Mouse (Mus musculus) left cerebral cortex, adult 8-10 months (tissue): ENCODE measurements at regions not wholly inside any gene's neighbourhood (a gene's known extent, or its start where the extent isn't known, plus 50 kb on each side); places are given as distances from the start of the nearest gene placed in this dataset.

Experiments used
- DNase-seq, 2 experiments: peaks; one replicate each; pipeline ENCODE4 v3.0.0; 2022; ENCODE audit warnings: low spot score in 2 of 2

DNA sequence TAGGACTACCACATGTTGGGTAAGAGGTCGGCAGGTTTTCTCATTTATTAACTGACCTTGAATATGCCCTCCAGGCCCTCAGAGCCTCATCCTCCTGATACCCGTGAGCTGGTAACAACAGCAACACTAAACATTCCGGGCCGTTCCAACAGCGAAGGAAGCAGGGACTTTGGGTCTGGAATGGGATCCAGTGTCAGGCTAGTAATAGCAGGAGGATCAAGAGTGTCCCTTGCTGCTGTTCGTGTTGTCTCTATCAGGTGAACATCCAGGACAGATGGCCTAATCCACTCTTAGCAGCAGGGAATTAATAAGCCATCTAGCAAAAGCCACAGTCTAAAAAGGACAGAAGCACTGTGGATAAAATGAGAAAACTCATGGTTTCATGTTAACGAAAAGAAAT lies 106.7 kb downstream of the Cpeb2 start:
- no peak for DNase-seq

DNA sequence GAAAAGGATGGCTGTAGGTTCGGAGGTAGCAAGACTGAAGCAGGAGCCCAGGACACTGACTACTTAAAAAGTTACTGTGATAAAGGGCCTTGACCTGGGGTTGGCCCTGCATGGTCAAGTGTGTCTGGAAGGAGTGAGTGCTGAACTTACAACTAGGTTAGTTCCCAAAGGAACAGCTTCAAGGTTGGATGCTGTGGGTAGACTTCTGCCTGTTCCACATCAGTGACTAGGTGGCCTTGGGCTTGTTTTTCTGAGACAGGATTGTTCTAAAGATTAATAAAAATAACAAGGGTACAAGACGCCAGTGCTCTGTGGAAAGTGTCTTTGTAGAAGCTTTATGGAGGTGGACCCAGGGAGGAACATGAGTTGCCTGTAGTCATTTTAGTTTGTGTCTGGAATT lies 108.5 kb downstream of the Cpeb2 start:
- DNase-seq, result no peak

DNA sequence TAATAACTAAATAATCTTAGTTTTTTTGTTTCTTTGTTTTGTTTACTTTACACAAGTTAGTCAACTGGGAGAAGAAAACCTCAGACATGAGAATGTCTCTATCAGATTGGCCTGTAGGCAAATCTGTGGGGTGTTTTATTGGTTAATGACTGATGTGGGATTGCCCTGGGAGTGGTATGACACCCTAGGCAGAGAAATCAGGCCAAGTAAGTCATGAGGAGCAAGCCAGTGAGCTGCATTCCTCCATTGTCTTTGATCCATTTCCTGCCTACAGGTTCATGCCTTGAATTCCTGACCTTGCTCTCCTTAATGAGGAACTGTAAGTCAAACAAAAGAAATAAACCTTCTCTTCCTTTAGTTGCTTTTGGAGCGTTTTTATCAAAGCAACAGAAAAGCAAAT lies 111.5 kb downstream of the Cpeb2 start:
- DNase-seq, result no peak

DNA sequence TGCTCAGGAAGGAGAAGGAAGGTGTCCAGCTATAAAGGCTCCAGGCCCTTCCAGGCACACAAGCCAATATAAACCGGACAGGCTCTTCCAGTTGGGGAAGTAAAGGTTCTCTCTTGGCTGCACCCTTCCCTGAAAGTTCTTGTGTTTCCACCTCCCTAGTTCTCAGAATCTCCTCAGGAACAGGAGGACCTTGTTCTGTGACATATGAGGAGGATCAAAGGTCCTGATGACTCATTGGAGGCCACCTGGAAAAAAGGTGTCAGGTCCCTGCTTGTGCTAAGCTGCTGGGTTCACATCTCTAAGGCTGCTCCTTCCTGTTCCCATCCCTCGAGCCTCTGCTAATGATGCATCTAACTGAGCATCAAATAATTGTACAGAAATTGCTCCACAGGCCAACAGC lies 118.0 kb downstream of the Cpeb2 start:
- DNase-seq, result no peak

GRCm38 (mm10) chr5:43353021-43353990 lies 120.3 kb downstream of the Cpeb2 start:
- no peak for DNase-seq

DNA sequence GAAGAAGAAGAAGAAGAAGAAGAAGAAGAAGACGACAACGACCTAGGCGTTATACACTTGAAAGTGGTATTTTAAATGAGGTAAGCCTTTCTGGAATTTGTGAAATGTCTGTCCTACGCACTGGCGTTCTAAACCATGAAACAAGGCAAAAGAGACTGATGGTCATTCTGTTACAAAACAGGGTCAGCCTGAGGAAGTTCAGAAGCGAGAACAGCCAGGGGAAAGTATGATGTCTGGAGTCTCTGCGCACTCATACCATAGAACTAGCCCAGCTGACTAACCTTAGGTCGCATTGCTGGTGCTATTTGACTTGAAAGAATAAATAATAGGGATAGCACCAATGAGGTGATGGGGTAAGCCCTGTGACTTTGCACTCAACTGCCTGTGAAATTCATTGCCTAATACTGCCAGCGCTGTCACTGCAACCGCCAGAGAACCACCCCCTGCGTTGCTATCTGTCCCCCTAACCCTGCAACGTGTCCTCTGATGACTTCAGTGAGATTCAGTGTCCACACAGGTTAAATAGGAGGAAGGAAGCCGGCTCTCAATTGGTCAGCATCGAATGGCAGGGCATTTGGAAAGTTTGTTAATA lies 121.5 kb downstream of the Cpeb2 start:
- no peak for DNase-seq

GRCm38 (mm10) chr5:43355026-43355580 lies 122.1 kb downstream of the Cpeb2 start:
- DNase-seq, result peak; percentile 45 to 90

GRCm38 (mm10) chr5:43355832-43356231 lies 122.9 kb downstream of the Cpeb2 start:
- no peak for DNase-seq

GRCm38 (mm10) chr5:43357100-43357680 lies 124.2 kb downstream of the Cpeb2 start:
- DNase-seq, result no peak

DNA sequence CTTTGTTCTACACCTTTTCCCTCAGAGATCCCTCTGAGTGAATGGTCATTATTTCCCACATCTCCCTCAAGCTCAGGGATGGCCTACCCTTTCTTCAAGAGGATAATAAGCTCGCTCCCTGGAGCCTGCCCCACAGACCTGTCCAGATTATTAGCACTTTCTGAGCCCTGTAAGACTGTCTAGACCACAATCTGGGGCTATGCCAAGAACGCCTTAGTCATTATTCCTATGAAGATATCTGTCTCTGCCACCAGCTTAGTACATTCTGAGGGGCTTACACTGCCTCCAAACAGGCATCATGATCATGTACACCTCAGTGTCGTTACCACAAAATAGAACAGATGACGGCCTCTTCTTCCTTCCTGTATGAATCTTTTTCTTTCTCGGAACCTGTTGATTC lies 124.9 kb downstream of the Cpeb2 start:
- DNase-seq, result no peak

GRCm38 (mm10) chr5:43358928-43359765 lies 126.2 kb downstream of the Cpeb2 start:
- DNase-seq, result no peak

DNA sequence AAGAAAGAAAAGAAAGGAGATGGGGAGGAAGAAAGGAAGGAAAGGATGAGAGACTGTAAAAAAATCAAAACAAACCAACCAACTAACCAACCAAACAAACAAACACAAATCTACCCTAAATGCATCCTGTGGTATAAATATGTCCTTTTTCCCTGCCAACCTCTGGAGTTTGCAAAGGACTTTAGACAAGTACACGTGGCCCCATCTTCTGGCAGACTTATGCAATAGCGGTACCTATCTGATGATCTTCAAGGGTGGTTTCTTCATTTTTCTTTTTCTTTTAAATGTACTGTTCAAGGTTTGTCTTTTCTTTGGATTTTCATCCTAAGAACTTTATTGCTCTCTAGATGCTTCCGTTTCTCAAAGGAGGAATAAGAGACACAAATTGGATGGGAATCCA lies 127.3 kb downstream of the Cpeb2 start:
- no peak for DNase-seq

DNA sequence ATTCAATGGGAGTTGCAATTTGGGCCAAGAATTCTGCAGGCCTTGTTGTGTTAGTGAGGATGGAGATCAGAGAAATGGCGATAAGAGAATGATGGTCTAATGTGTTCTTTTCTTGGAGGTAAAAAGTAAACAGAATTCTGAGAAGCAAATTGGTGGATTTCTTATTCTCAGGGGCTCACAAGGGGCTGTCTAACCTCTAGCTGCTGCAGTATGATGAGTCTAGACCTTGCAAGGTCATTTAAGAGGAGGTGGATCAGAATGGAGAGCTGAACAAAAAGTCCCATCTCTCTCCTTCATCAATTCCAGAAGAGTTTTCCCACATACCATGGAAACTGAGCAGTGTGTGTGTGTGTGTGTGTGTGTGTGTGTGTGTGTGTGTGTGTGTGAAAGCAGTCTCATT lies 128.1 kb downstream of the Cpeb2 start:
- DNase-seq, result no peak

- no peak for DNase-seq
Observed at GRCm38 (mm10) chr5:43372385-43372784, 139.4 kb downstream of the Cpeb2 start.

DNA sequence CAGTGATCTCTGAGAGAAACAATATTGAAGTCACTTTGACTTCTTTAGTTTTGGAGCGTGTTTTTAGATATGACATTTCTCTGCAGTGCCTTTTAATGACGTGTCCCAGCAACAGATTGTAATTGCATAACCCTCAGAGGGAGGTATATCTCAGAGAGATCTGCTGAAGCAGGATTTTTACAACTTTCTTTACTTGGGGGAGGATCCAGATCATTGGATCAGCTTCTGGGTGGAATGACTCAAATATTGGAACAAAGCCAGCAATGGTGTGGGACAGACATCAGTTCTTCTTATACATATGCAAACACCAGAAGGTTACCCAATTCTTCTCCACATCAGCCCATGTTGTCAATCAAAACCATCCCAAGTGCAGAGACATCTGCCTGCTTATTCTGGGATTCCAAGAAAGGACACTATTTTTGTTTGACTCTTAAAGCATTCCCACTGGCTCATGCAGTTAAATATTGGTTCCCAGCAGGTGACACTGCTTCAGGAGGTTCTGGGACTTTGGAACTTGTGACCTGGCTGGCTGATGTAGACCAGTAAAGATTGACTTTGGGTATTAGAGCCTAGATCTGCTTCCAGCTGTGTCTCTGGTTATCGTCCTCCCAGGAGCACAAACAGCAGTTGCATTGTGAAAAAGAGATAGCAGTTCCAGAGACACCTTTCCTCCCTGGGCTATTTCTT lies 130.5 kb upstream of the C1qtnf7 start:
- peak in 1 of 2 experiments; percentile 28 for DNase-seq

GRCm38 (mm10) chr5:43390997-43391396 lies 124.3 kb upstream of the C1qtnf7 start:
- DNase-seq, result no peak

DNA sequence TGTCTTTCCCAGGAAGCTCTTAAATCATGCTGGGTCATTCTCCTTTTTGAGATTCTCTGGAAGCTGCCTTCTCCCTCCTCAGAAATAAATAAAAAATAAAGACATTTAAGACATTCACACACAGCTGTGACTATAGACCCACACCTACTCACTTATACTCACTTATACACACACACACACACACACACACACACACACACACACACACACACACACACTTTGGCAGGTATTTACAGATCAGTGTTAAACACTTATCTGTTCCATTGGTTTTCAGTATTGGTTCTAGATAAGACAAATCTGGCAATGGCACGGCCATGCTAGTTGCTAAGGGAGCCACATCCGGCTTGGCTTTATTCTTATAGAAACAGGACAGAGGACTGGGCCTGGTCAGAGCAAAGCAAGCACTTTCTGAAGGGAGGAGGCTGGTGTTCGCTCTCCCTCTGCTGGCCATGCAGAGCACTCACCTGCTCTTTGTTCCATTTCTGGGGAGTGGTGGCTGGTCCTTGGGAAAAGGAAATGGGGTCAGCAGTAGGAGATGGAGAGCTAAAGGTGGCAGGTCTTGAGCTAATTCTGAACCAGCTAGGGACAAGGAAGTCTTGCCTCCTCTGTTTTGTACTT lies 123.8 kb upstream of the C1qtnf7 start:
- DNase-seq, result peak in 1 of 2 experiments; percentile 11

- no peak for DNase-seq
Observed at GRCm38 (mm10) chr5:43392908-43393545, 122.3 kb upstream of the C1qtnf7 start.

DNA sequence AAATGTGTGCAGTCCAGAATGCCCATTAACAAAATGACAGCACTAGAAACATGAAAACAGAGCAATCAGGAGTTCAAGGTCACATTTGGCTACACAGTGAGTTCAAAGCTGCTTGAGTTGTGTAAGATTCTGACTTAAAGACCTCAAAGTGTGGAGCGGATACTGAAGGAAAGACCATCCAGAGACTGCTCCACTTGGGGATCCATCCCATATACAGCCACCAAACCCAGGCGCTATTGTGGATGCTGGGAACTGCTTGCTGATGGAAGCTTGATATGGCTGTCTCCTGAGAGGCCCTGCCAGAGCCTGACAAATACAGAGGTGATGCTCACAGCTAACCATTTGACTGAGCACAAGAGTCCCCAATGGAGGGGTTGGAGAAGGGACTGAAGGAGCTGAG lies 98.1 kb upstream of the C1qtnf7 start:
- no peak for DNase-seq
